In genomic region chr9:20756081-20756700, GRCm38 (mm10) we compare ENCODE assay signal across 15 mouse cellular contexts.
"Had no signal": no experiment of that assay in that cellular context is flagged by ENCODE, and none has a peak within 500 bp of the region (broad histone marks: within the 10 kb centered on the region; RNA-seq: fewer than 3 reads in every experiment).

No protein-coding gene starts in this region.

- H3K9ac ChIP-seq: heart, embryonic 12.5 days; hindbrain, embryonic 12.5 days; hindbrain, embryonic 15.5 days; kidney, embryonic 15.5 days; limb, embryonic 13.5 days; limb, embryonic 15.5 days; liver, embryonic 15.5 days had no signal

- H3K4me1 ChIP-seq: heart, embryonic 12.5 days; hindbrain, embryonic 15.5 days; limb, embryonic 13.5 days had no signal

- DNase-seq: heart, adult 11 months; layer of hippocampus, adult 9-11 months; layer of hippocampus, postnatal 36 days had no signal

- H3K27ac ChIP-seq: heart, adult 2 months; heart, embryonic 10.5 days; hindbrain, embryonic 10.5 days; hindbrain, embryonic 12.5 days; hindbrain, embryonic 15.5 days; hindbrain, postnatal 0 days; kidney, embryonic 15.5 days; kidney, postnatal 0 days; limb, embryonic 13.5 days; limb, embryonic 15.5 days had no signal

- H3K27me3 ChIP-seq: heart, embryonic 12.5 days; hindbrain, embryonic 12.5 days; hindbrain, embryonic 15.5 days; kidney, embryonic 15.5 days; limb, embryonic 13.5 days; limb, embryonic 15.5 days had no signal

- H3K4me2 ChIP-seq: heart, embryonic 12.5 days; hindbrain, embryonic 12.5 days; hindbrain, embryonic 15.5 days; kidney, embryonic 15.5 days; limb, embryonic 13.5 days; limb, embryonic 15.5 days had no signal

- H3K4me3 ChIP-seq: heart, adult 2 months; heart, embryonic 10.5 days; heart, embryonic 12.5 days; hindbrain, embryonic 10.5 days; hindbrain, embryonic 12.5 days; hindbrain, embryonic 15.5 days; kidney, embryonic 15.5 days; limb, embryonic 13.5 days; limb, embryonic 15.5 days; liver, embryonic 15.5 days had no signal

- H3K36me3 ChIP-seq: heart, embryonic 10.5 days; heart, embryonic 12.5 days; hindbrain, embryonic 10.5 days; hindbrain, embryonic 12.5 days; hindbrain, embryonic 15.5 days; kidney, embryonic 15.5 days; limb, embryonic 13.5 days; limb, embryonic 15.5 days; liver, embryonic 15.5 days had no signal

- H3K9me3 ChIP-seq: heart, embryonic 10.5 days; heart, embryonic 12.5 days; hindbrain, embryonic 10.5 days; hindbrain, embryonic 12.5 days; hindbrain, embryonic 15.5 days; kidney, embryonic 15.5 days; limb, embryonic 13.5 days; limb, embryonic 15.5 days; liver, embryonic 15.5 days had no signal
